Mouse (Mus musculus) thymus, adult 2 months (tissue): Measurements from ENCODE around the gene Rrm1.
"Not testable (repeated sequence)": the region's sequence is repeated elsewhere in the genome, so short reads cannot be mapped to it uniquely, and the experiment has no call there.

Experiments used
- CTCF ChIP-seq: fragments of 200-500 bp; IDR thresholded peaks from 2 replicates; pipeline ENCODE4 v1.5.1; 2012; ENCODE audit warnings: mild to moderate bottlenecking, control low read depth, low read length, moderate library complexity, borderline replicate concordance; ENCODE audit not compliant: control insufficient read depth, poor library complexity, insufficient read depth; ENCODE audit errors: extremely low read depth
- POLR2A ChIP-seq: fragments of 200-500 bp; IDR thresholded peaks from 2 replicates; pipeline ENCODE4 v1.6.1; 2012; ENCODE audit warnings: mild to moderate bottlenecking, low read length, control low read depth, moderate library complexity; ENCODE audit not compliant: control insufficient read depth, poor library complexity, insufficient read depth; ENCODE audit errors: extremely low read depth

DNA sequence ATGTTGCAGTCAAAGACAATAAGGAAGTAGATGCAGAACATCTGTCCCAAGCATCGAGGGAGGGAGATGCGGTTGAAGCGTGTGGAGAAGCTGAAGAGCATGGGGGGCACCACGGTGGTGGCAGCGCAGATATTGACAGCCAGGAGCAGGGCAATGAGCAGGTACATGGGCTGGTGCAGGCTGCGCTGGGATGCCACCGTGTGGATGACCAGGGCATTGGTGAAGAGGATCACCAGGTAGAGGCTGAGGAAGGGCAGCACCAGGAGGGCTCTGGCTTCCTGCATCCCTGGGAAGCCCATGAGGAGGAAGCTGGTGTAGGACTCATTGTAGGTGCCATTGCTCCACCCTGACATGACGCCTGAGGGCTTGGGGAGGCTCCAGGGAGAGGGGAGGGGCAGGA, 43.3 kb downstream of the Rrm1 start:
- not testable (repeated sequence) for TF ChIP-seq POLR2A, CTCF
